Mouse (Mus musculus) kidney, postnatal 4 days (tissue): ENCODE measurements at regions not wholly inside any gene's neighbourhood (a gene's known extent, or its start where the extent isn't known, plus 50 kb on each side); places are given as distances from the start of the nearest gene placed in this dataset.

Experiments used
- DNase-seq, 2 experiments: peaks; one replicate each; pipeline ENCODE4 v3.0.0; 2021; ENCODE audit warnings: mixed read lengths in 2 of 2

DNA sequence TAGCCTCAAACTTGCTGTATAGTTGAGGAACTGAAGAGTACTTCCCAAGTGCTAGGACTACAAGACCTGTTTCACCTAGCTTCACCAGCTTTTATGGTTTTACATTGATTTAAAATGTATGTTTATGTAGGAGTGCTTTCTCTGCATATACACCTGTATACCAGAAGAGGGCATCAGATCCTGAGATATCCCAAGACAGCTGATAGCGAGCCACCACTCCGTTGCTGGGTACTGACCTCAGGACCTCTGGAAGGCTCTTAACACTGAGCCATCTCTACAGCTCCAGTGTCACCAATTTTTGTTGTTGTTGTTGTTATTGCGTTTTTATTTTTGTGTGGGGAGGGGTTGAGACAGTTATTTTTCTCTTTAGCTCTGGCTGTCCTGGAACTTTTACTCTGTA is 55.9 kb upstream of the Ddx3x start:
- DNase-seq = peak in 1 of 2 experiments; percentile 27

DNA sequence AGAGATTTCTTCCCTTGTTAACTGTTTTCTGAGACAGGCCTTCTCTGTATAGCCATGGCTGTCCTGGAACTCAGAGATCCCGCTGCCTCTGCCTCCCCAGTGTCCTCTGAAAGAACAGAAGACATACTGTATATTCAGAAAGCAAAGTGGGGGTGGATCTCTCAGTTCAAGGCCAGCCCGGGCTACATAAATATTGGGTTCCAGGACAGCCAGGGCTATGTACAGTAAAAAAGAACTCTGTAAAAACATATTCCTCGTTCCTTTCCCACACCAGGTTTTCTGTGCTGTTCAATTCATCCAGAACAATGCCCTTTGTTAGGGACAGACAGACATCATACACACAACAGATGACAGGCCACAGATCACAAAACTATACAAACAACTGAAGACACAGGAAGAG is 54.3 kb upstream of the Ddx3x start:
- no peak for DNase-seq

- DNase-seq = peak; percentile 35 to 61
These were observed 50.7 kb upstream of the Ddx3x start for GRCm38 (mm10) chrX:13229891-13230614.

DNA sequence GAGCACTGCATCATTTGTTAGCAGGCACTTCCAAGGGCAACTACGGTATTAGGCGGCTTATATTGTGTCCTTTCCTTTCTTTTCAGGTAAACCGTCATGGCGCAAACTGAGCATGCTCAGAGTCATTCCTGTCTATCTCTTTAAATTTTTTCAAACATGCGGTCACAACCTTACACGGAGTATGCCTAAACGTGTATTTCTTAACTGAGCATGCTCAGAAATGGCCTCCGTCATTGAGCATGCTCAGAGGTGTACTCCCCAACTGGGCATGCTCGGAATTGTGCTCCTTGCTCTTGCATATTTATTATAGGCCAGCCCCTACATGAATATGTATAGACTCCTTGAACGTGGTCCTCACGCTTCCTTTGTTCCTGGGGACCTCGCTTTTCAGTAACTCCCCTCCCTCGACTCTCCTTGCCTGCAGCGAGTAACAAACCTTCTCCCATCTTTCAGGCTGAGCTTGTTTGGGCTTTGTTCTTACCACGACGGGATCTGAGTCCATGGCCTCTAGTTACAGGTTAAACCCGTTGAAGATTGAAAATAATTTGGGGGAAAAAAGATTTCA is 50.1 kb upstream of the Ddx3x start:
- DNase-seq = peak; percentile 74 to 82
